Mouse (Mus musculus): ENCODE measurements at regions not wholly inside any gene's neighbourhood (a gene's known extent, or its start where the extent isn't known, plus 50 kb on each side); places are given as distances from the start of the nearest gene placed in this dataset.
A peak's percentile ranks its signal among the peaks of the same experiment; 100 is the strongest.

GRCm38 (mm10) chr7:62924585-62925331 is 101.3 kb upstream of the A26c2 start:
- ATAC-seq (replicated peaks in 1 of 2; ENCODE audit: insufficient read depth in 1 of 2, low FRiP score in 2 of 2, low TSS enrichment in 1 of 2, low read depth in 1 of 2, poor library complexity in 2 of 2, severe bottlenecking in 2 of 2), result 0 out of 4 replicates have a peak, but pooled peaks of 1 of the 2 experiments have one; percentile 42

- ATAC-seq (replicated peaks in 1 of 2; ENCODE audit: insufficient read depth in 1 of 2, low FRiP score in 2 of 2, low TSS enrichment in 1 of 2, low read depth in 1 of 2, poor library complexity in 2 of 2, severe bottlenecking in 2 of 2), result no peak
Measured at GRCm38 (mm10) chr7:62922246-62922645, 98.8 kb upstream of the A26c2 start.

GRCm38 (mm10) chr7:62894337-62894736 is 70.9 kb upstream of the A26c2 start:
- ATAC-seq (replicated peaks in 1 of 2; ENCODE audit: insufficient read depth in 1 of 2, low FRiP score in 2 of 2, low TSS enrichment in 1 of 2, low read depth in 1 of 2, poor library complexity in 2 of 2, severe bottlenecking in 2 of 2), result no peak

GRCm38 (mm10) chr7:62877033-62877432 is 53.6 kb upstream of the A26c2 start:
- ATAC-seq (replicated peaks in 1 of 2; ENCODE audit: insufficient read depth in 1 of 2, low FRiP score in 2 of 2, low TSS enrichment in 1 of 2, low read depth in 1 of 2, poor library complexity in 2 of 2, severe bottlenecking in 2 of 2), result peak; percentile 49 to 58; a peak in 3 of 4 replicates
